Mouse (Mus musculus): ENCODE data around the gene Rcor2. TPM values are rescaled to one million over a fixed set of nuclear protein-coding genes. Genes with fewer than 3 reads are reported as not detected.

The Rcor2 gene
- polyA plus RNA-seq, 1 experiment: 8.7 TPM

GRCm38 (mm10) chr19:7246021-7246420 is 21.1 kb upstream of the Rcor2 start:
- Histone ChIP-seq H3K27me3 (ENCODE audit: control insufficient read depth, insufficient read depth, low read length) (no peaks in the 10 kb centered on the region), H3K4me3 (replicated peaks; ENCODE audit: insufficient read depth, low read depth, low read length) (no peak overlapping the region), H3K27ac (ENCODE audit: insufficient read depth, low read length) (no peak overlapping the region), H3K4me1 (ENCODE audit: control insufficient read depth, insufficient read depth, low read length) (no peaks in the 10 kb centered on the region)
- WGBS: 86% methylated on average over 3 of the region's 3 CpGs
- no peak for DNase-seq
- TF ChIP-seq POLR2A (IDR thresholded peaks at IDR 0.05; ENCODE audit: borderline replicate concordance, insufficient read depth, low read length): no peak

- Histone ChIP-seq H3K27me3 (ENCODE audit: control insufficient read depth, insufficient read depth, low read length) (no peaks in the 10 kb centered on the region), H3K4me1 (ENCODE audit: control insufficient read depth, insufficient read depth, low read length) (peaks cover 7% of the 10 kb centered on the region; the same call in 1 of the 2 replicates), H3K27ac (ENCODE audit: insufficient read depth, low read length) (no peak overlapping the region), H3K4me3 (replicated peaks; ENCODE audit: insufficient read depth, low read depth, low read length) (no peak overlapping the region)
- peak; percentile 55 to 61 for DNase-seq
- no peak for TF ChIP-seq CTCF (IDR thresholded peaks at IDR 0.05; ENCODE audit: borderline replicate concordance, insufficient read depth, low read depth, low read length)
- no peak for TF ChIP-seq POLR2A (IDR thresholded peaks at IDR 0.05; ENCODE audit: borderline replicate concordance, insufficient read depth, low read length)
- WGBS: 19% methylated on average over 5 of the region's 5 CpGs
Observed at GRCm38 (mm10) chr19:7257881-7258280, 9.2 kb upstream of the Rcor2 start.

- no peak for DNase-seq
- Histone ChIP-seq H3K4me1 (ENCODE audit: control insufficient read depth, insufficient read depth, low read length) (peaks cover 19% of the 10 kb centered on the region), H3K4me3 (replicated peaks; ENCODE audit: insufficient read depth, low read depth, low read length) (no peak overlapping the region), H3K27me3 (ENCODE audit: control insufficient read depth, insufficient read depth, low read length) (no peaks in the 10 kb centered on the region), H3K27ac (ENCODE audit: insufficient read depth, low read length) (no peak overlapping the region)
- WGBS: 97% methylated on average over 1 of the region's 1 CpGs
- TF ChIP-seq CTCF (IDR thresholded peaks at IDR 0.05; ENCODE audit: borderline replicate concordance, insufficient read depth, low read depth, low read length): no peak
Observed at GRCm38 (mm10) chr19:7261476-7261875, 5.6 kb upstream of the Rcor2 start.

GRCm38 (mm10) chr19:7261964-7262363 is 5.2 kb upstream of the Rcor2 start:
- WGBS: 93% methylated on average over 3 of the region's 3 CpGs
- no peaks in the 10 kb centered on the region for H3K27me3 ChIP-seq (ENCODE audit: control insufficient read depth, insufficient read depth, low read length)
- TF ChIP-seq CTCF (IDR thresholded peaks at IDR 0.05; ENCODE audit: borderline replicate concordance, insufficient read depth, low read depth, low read length) (no peak), POLR2A (IDR thresholded peaks at IDR 0.05; ENCODE audit: borderline replicate concordance, insufficient read depth, low read length) (no peak)
- H3K4me1 ChIP-seq (ENCODE audit: control insufficient read depth, insufficient read depth, low read length): peaks cover 19% of the 10 kb centered on the region
- no peak for DNase-seq
- no peak overlapping the region for H3K4me3 ChIP-seq (replicated peaks; ENCODE audit: insufficient read depth, low read depth, low read length)
- no peak overlapping the region for H3K27ac ChIP-seq (ENCODE audit: insufficient read depth, low read length)

GRCm38 (mm10) chr19:7262592-7262991 is 4.5 kb upstream of the Rcor2 start:
- H3K27me3 ChIP-seq (ENCODE audit: control insufficient read depth, insufficient read depth, low read length): no peaks in the 10 kb centered on the region
- DNase-seq: no peak
- no peak overlapping the region for H3K4me3 ChIP-seq (replicated peaks; ENCODE audit: insufficient read depth, low read depth, low read length)
- WGBS: 86% methylated on average over 1 of the region's 1 CpGs
- TF ChIP-seq CTCF (IDR thresholded peaks at IDR 0.05; ENCODE audit: borderline replicate concordance, insufficient read depth, low read depth, low read length) (no peak), POLR2A (IDR thresholded peaks at IDR 0.05; ENCODE audit: borderline replicate concordance, insufficient read depth, low read length) (no peak)
- H3K4me1 ChIP-seq (ENCODE audit: control insufficient read depth, insufficient read depth, low read length): peaks cover 18% of the 10 kb centered on the region
- no peak overlapping the region for H3K27ac ChIP-seq (ENCODE audit: insufficient read depth, low read length)

- no peak overlapping the region for H3K27ac ChIP-seq (ENCODE audit: insufficient read depth, low read length)
- no peak overlapping the region for H3K4me3 ChIP-seq (replicated peaks; ENCODE audit: insufficient read depth, low read depth, low read length)
- H3K27me3 ChIP-seq (ENCODE audit: control insufficient read depth, insufficient read depth, low read length): no peaks in the 10 kb centered on the region
- 12% methylated on average over 9 of the region's 9 CpGs for WGBS
- TF ChIP-seq CTCF (IDR thresholded peaks at IDR 0.05; ENCODE audit: borderline replicate concordance, insufficient read depth, low read depth, low read length) (peak; percentile 92), POLR2A (IDR thresholded peaks at IDR 0.05; ENCODE audit: borderline replicate concordance, insufficient read depth, low read length) (no peak)
- peaks cover 15% of the 10 kb centered on the region for H3K4me1 ChIP-seq (ENCODE audit: control insufficient read depth, insufficient read depth, low read length)
- peak; percentile 71 to 83 for DNase-seq
Observed at GRCm38 (mm10) chr19:7264088-7264765, 2.9 kb upstream of the Rcor2 start.

GRCm38 (mm10) chr19:7264766-7265331 is 2.3 kb upstream of the Rcor2 start:
- 24% methylated on average over 6 of the region's 6 CpGs for WGBS
- peaks cover 20% of the 10 kb centered on the region for H3K4me1 ChIP-seq (ENCODE audit: control insufficient read depth, insufficient read depth, low read length)
- H3K27me3 ChIP-seq (ENCODE audit: control insufficient read depth, insufficient read depth, low read length): no peaks in the 10 kb centered on the region
- no peak overlapping the region for H3K4me3 ChIP-seq (replicated peaks; ENCODE audit: insufficient read depth, low read depth, low read length)
- peak; percentile 40 to 47 for DNase-seq
- TF ChIP-seq POLR2A (IDR thresholded peaks at IDR 0.05; ENCODE audit: borderline replicate concordance, insufficient read depth, low read length) (no peak), CTCF (IDR thresholded peaks at IDR 0.05; ENCODE audit: borderline replicate concordance, insufficient read depth, low read depth, low read length) (no peak)
- H3K27ac ChIP-seq (ENCODE audit: insufficient read depth, low read length): no peak overlapping the region

GRCm38 (mm10) chr19:7265478-7266191 is 1.5 kb upstream of the Rcor2 start:
- 22% methylated on average over 14 of the region's 14 CpGs for WGBS
- H3K4me3 ChIP-seq (replicated peaks; ENCODE audit: insufficient read depth, low read depth, low read length): no peak overlapping the region
- H3K27ac ChIP-seq (ENCODE audit: insufficient read depth, low read length): no peak overlapping the region
- TF ChIP-seq CTCF (IDR thresholded peaks at IDR 0.05; ENCODE audit: borderline replicate concordance, insufficient read depth, low read depth, low read length) (no peak), POLR2A (IDR thresholded peaks at IDR 0.05; ENCODE audit: borderline replicate concordance, insufficient read depth, low read length) (no peak)
- H3K4me1 ChIP-seq (ENCODE audit: control insufficient read depth, insufficient read depth, low read length): peaks cover 25% of the 10 kb centered on the region
- DNase-seq: peak; percentile 41 to 49
- H3K27me3 ChIP-seq (ENCODE audit: control insufficient read depth, insufficient read depth, low read length): no peaks in the 10 kb centered on the region

Measured in cerebellum, adult 2 months (tissue).